Mouse (Mus musculus): ENCODE measurements around the gene Fosl1. TPM values are rescaled to one million over a fixed set of nuclear protein-coding genes. Genes with fewer than 3 reads are reported as not detected.

Fosl1 gene
- polyA plus RNA-seq, 1 experiment, result not detected

DNA sequence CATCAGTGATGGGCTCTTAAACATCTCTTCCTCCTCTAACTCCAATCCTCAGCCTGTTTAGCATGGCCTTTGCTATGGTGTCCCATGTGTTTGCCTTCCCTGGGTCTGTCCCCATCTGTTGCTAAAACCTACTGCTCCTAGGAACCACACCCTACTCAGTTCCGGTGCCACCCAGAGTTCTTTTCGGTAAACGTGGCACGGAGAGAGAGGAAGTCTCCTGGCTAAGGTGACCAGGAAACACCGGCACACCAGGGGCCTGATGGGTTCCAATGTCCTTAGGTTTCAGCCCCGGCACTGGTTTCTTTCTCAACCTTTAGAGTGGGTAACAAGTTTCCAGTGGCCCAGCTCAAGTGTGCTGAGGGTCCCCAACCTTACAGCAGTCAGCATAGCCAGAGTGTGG is 26.8 kb upstream of the Fosl1 start:
- Histone ChIP-seq H3K27ac (replicated peaks; ENCODE audit: low read depth, low read length) (no peak overlapping the region), H3K4me3 (ENCODE audit: insufficient read depth, low read depth, low read length) (no peak overlapping the region)

DNA sequence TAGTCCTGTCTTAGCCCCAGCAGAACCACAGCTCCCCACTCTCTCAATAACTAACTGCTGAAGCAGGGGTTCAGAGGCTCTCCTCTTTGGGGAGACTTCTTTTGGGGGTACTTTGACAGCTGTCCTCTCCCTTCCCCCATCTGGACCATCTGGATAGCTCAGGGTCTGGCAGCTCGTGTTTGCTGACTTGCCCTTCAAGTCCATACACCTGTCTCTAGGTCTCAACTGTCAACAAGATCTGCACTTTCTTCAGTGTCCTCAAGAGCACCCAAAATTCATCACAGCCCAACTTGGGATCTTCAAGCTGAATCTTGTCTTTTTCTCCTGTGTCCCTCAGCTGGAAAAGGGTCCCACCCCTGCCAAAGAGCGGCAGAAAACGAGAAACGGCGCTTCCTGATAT is 25.6 kb upstream of the Fosl1 start:
- Histone ChIP-seq H3K4me1 (ENCODE audit: control insufficient read depth, insufficient read depth, insufficient read length, low read length) (peaks cover 17% of the 10 kb centered on the region), H3K27ac (replicated peaks; ENCODE audit: low read depth, low read length) (no peak overlapping the region), H3K4me3 (ENCODE audit: insufficient read depth, low read depth, low read length) (no peak overlapping the region)

More for the DNA sequence above, 26.8 kb upstream of the Fosl1 start:
- peaks cover 7% of the 10 kb centered on the region; the same call in 1 of the 2 replicates for H3K4me1 ChIP-seq (ENCODE audit: control insufficient read depth, insufficient read depth, insufficient read length, low read length)

DNA sequence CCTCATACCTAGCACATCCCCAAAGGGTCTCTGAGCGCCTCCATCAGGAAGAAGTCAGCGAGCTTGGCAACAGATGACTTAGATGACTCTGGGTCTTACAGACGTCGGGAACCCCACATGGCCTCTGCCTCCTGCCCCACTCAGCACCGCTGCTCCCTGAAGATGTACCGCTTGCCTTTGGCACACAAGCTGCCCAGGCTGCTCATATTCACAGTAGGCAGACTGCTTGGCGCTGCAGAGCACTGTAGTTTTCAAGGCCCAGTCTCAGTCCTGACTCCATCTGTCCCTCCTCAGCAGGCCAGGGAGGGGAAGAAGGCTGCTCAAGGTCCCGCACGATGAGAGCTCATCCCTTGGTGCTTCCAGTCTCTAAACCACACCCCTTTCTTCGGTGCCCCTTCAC is 25.1 kb upstream of the Fosl1 start:
- Histone ChIP-seq H3K4me3 (ENCODE audit: insufficient read depth, low read depth, low read length) (no peak overlapping the region), H3K27ac (replicated peaks; ENCODE audit: low read depth, low read length) (no peak overlapping the region), H3K4me1 (ENCODE audit: control insufficient read depth, insufficient read depth, insufficient read length, low read length) (peaks cover 17% of the 10 kb centered on the region)

DNA sequence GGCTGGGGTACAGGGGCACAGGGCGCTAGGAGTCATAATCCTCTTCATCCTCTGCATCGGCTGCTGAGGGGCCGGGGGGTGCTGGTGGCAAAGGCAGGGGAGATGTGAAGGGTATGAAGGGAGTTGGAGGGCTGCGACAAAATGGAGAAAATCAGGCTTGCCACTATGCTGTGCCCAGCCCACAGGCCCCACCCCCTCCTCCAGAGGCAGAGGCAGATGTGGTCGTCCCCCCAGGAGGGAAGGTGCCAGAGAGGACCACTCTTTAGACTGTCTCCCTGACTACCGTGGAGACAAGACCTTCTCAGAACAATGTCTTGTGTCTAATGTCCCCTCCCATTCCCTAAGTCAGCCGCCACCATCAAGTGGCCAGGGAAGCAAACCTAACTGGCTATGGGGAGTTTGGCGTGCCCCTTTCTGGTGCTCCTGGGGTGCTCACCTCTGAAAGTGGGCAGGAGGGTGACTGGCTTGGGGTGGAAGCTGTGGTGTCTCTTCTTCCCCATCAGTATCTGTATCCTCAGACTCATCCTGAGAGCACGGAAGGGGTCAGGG is 24.4 kb upstream of the Fosl1 start:
- Histone ChIP-seq H3K4me3 (ENCODE audit: insufficient read depth, low read depth, low read length) (peak overlapping the region; percentile 76), H3K27ac (replicated peaks; ENCODE audit: low read depth, low read length) (no peak overlapping the region), H3K4me1 (ENCODE audit: control insufficient read depth, insufficient read depth, insufficient read length, low read length) (peaks cover 17% of the 10 kb centered on the region)

DNA sequence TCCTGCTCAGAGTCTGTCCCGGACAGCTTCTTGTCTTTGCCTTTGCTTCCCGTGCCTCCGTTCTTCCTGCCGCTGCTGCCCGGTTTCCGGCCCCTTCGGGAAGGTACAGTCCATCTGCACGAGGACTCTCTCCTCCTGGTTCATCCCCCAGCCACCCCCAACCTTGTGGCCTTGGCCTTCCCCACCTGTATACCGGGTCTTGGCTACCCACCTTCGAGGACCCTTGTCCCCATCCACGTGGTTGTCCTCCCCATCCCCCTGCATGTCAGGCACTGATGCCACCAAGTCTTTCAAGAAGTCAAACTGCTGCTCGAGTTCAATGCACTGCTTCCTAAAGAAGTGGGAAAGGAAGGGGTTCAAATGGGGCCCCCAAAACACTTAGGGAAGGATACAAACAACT is 23.8 kb upstream of the Fosl1 start:
- Histone ChIP-seq H3K4me3 (ENCODE audit: insufficient read depth, low read depth, low read length) (peak overlapping the region; percentile 76), H3K4me1 (ENCODE audit: control insufficient read depth, insufficient read depth, insufficient read length, low read length) (peaks cover 17% of the 10 kb centered on the region), H3K27ac (replicated peaks; ENCODE audit: low read depth, low read length) (no peak overlapping the region)

DNA sequence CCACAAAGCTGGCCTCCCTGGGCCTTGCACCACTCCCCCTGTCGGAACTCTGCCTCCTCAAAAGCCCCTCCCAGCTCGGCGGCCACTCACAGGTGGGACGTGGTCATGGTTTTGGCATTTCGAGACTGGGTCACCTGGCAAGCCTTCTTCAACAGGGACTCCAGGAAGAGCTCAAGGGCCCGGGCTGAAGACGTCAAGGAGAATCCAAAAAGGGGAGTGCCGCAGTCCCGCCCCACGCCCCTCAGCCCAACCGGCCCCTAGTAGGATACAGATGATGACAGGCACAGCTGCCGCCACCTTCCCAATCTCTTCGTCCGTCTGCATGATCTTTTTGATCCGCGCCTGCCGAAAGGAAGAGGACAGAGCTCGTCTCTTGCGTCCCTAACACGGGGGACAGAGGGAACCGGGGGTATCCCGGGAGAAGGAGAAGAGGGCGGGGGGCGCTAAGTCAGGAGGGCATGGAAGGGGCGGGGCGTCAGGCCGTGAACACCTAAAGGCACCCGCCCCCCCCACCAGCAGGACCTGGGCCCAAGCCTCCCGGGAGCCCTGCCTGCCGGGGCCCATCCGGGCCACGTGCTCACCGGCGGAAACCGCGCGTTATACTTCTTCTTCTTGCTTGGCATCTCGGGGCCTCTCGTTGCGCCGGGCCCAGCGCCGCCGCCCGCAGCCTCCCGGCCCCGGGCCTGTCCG is 23.1 kb upstream of the Fosl1 start:
- peaks cover 17% of the 10 kb centered on the region for H3K4me1 ChIP-seq (ENCODE audit: control insufficient read depth, insufficient read depth, insufficient read length, low read length)
- peak overlapping the region; percentile 76 for H3K4me3 ChIP-seq (ENCODE audit: insufficient read depth, low read depth, low read length)
- peak overlapping the region; percentile 67 for H3K27ac ChIP-seq (replicated peaks; ENCODE audit: low read depth, low read length)

DNA sequence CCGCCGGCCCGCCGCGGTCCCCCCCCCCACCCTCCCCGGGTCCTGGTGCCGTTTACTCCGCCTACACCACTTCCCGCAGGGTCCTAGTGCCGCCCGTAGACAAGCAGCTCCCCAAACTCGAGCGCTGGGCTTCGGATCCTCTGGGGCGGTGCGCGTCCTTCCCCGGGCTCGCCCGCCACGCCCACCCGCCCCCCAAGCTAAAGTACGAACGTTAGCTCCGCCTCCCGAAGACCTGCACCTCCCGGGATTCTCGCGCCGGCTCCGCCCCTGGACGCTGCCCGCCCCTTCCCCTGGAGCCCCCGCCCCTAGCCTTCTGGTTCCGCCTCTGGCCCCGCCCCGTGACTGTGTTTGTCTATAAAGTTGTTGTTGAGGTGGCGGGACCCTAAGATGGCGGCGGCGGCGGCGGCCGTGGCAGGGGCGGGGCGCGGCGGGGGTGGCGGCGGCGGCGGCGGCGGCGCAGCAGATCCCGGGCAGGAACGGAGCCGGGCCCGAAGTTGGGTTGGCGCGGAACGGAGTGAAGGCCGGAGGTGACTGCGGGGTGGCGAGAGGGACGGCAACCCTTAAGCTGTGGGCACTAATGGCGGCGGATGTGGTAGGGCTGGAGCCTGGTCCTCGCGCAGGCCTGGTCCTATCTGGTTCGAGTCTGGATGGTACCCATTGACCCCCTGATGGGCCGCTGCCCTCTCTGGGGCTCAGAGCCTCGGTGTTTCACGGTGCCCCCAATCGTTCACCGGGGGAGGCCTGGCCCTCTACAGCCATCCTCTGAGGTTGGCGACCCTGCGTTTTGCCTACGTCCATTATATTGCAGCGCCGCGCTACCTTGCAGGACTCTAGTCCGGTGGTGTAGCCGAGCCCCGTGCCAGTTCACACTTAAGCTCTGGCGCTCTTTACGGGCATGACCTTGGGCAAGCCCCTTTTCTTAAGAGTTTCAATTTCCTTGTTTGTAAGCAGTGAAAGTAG is 22.3 kb upstream of the Fosl1 start, which contains the start of the genes Drap1 and AI837181:
TSS of gene Drap1 (minus strand) at position 198 of the 960 bp plus-strand sequence.
TSS of gene AI837181 (plus strand) at position 363 of the 960 bp plus-strand sequence.
- Histone ChIP-seq H3K27ac (replicated peaks; ENCODE audit: low read depth, low read length) (peak within 1 kb of the TSS; percentile 92), H3K4me1 (ENCODE audit: control insufficient read depth, insufficient read depth, insufficient read length, low read length) (peaks cover 17% of the 10 kb centered on the region), H3K4me3 (ENCODE audit: insufficient read depth, low read depth, low read length) (peak within 1 kb of the TSS; percentile 91)

DNA sequence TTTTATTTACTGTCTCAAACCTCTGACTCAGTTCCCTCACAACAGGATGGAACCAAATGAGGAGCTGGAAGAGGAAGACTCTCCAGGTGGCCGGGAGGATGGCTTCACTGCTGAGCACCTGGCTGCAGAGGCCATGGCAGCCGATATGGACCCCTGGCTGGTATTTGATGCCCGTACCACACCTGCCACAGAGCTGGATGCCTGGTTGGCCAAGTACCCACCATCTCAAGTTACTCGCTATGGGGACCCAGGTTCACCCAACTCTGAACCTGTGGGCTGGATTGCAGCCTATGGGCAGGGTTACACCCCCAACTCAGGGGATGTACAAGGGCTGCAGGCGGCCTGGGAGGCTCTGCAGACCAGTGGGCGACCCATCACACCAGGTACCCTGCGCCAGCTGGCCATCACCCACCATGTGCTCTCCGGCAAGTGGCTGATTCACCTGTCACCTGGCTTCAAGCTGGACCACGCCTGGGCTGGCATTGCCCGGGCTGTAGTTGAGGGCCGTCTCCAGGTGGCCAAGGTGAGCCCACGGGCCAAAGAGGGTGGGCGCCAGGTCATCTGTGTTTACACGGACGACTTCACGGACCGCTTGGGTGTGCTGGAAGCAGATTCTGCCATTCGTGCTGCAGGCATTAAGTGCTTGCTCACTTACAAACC is 21.3 kb upstream of the Fosl1 start:
- Histone ChIP-seq H3K4me1 (ENCODE audit: control insufficient read depth, insufficient read depth, insufficient read length, low read length) (peaks cover 17% of the 10 kb centered on the region), H3K27ac (replicated peaks; ENCODE audit: low read depth, low read length) (peak overlapping the region; percentile 92; the same call in 1 of the 2 replicates), H3K4me3 (ENCODE audit: insufficient read depth, low read depth, low read length) (peak overlapping the region; percentile 91)

DNA sequence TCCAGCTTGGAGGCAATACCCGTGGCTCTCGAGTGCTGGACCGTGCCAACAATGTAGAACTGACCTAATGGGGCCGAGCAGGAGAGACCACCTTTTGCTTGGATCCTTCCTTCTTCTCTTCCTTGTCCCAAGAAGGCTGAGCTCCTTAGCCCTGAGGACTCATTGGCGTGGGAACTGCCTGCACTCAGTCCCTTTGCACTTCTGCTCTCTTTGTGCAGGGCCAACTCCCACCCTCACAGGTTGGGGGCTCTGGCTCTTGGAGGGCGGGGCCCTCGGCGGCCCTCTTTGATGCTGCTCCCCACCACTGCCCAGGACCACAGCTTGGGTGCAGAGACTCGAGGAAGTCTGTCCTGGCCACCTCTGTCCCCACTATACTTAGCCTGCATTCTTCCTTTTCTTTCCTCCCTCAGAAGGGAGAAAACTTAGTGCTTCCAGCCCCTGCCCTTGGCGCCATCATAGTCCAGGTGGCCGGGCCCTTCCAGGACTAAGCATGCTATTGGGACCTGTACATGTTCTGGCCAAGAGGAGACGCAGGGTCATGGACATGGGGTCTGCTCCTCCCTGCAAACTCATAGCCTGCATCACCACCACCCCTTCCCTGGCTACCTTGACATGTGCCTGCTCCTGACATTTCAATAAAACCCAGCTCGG is 20.6 kb upstream of the Fosl1 start:
- H3K27ac ChIP-seq (replicated peaks; ENCODE audit: low read depth, low read length), result no peak overlapping the region
- H3K4me1 ChIP-seq (ENCODE audit: control insufficient read depth, insufficient read depth, insufficient read length, low read length), result peaks cover 17% of the 10 kb centered on the region
- peak overlapping the region; percentile 91 for H3K4me3 ChIP-seq (ENCODE audit: insufficient read depth, low read depth, low read length)

DNA sequence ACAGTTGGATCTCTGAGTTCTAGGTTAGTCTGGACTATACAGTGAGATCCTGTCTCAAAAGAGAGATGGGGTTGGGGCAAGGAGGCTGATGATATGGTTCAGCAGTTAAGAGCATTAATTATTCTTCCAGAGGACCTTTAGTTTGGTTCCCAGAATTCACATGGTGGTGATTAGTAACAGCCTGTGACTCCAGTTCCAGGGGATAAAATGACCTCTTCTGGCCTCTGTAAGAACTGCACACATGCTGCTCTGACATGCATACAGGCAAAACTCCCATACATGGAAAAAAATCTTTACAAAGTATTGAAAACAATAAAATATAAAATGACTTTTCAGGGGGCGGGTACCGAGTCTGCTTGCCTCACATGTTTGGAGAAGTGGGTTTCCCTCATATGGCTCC is 19.3 kb upstream of the Fosl1 start:
- Histone ChIP-seq H3K4me3 (ENCODE audit: insufficient read depth, low read depth, low read length) (no peak overlapping the region), H3K27ac (replicated peaks; ENCODE audit: low read depth, low read length) (no peak overlapping the region), H3K4me1 (ENCODE audit: control insufficient read depth, insufficient read depth, insufficient read length, low read length) (peaks cover 18% of the 10 kb centered on the region)

DNA sequence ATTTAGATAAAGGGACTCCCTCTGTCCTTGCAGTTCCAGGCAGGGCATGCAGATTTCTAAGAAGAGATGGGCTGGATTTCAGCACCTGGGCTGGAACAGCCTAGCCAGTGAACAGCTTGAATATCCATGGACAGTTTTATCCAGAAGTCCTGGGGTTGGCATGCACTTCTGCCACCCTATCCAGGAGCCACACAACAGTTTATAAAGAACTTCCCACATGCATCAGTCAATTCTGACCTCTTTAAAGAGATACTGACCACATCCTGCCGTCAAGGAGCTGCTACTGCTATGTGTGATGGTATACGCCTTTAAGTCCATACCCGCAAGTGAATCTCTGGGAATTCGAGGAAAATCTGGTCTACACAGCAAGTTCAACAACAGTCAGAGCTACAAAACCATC is 18.1 kb upstream of the Fosl1 start:
- H3K4me1 ChIP-seq (ENCODE audit: control insufficient read depth, insufficient read depth, insufficient read length, low read length), result peaks cover 14% of the 10 kb centered on the region
- no peak overlapping the region for H3K27ac ChIP-seq (replicated peaks; ENCODE audit: low read depth, low read length)
- no peak overlapping the region for H3K4me3 ChIP-seq (ENCODE audit: insufficient read depth, low read depth, low read length)

DNA sequence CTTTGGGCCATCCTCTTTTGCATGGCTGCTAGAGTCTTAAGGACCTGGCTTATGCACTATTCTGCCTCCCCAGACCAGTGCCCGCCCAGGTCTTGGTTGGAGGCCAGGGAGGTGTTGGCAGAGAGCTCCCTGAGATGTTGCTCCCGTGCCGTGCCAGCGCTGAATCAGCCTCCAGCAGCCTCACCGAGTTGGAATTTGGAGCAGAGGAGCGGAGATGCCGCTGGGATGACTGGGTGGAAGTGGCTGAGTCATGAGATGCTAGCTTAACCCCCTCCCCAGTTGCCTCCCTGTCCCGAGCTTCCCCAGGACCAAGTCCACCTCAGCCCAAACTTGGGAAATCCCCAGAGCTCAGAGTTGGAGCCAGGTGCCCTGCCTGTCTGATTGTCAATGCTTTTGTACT is 17.5 kb upstream of the Fosl1 start:
- H3K4me3 ChIP-seq (ENCODE audit: insufficient read depth, low read depth, low read length), result no peak overlapping the region
- peaks cover 14% of the 10 kb centered on the region for H3K4me1 ChIP-seq (ENCODE audit: control insufficient read depth, insufficient read depth, insufficient read length, low read length)
- no peak overlapping the region for H3K27ac ChIP-seq (replicated peaks; ENCODE audit: low read depth, low read length)

DNA sequence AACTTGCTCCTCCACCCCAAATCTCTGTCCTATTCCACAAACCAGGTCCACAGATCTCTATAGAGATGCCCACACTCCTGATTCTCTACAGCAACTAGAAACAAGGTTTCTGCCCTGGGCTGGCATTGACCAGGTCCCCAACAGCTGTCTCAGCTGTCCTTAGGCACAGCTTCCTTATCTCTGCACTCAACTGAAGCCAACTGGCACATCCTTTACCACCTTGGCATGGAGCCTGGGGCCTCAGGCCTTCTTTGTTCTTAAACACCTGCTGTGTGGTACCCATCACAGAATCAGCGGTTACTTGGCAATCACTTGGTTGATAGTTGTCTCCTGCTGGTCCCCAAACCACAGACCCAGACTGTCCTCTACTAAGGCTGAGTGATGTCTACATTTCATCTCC is 16.9 kb upstream of the Fosl1 start:
- Histone ChIP-seq H3K4me1 (ENCODE audit: control insufficient read depth, insufficient read depth, insufficient read length, low read length) (peaks cover 14% of the 10 kb centered on the region), H3K27ac (replicated peaks; ENCODE audit: low read depth, low read length) (no peak overlapping the region), H3K4me3 (ENCODE audit: insufficient read depth, low read depth, low read length) (no peak overlapping the region)

DNA sequence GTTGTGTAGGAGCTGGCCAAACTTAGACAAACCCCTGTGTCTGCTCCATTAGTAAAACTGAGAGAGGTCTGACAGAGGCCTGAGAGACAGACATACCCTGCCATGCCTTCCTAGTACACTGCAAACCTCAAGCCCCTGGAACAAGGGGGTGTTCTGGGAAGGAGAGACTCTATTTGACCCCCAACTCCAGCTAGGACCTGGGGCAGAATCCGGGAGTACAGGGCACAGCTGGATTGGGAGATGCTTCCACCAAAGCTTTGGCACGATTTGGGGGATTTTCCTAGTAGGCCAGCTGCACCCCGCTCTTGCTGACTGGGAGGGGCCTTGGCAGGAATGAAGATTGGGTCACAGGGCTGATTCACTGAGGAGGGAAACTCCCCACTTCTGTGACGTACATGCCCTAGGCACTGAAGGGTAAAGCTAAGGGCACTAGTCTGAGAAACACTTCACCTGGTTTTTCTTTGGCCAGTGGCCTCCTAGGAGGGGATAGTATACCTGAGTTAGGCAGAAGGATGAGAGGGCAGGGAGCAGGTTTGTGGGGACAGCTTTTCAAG is 15.4 kb upstream of the Fosl1 start:
- Histone ChIP-seq H3K4me3 (ENCODE audit: insufficient read depth, low read depth, low read length) (no peak overlapping the region), H3K27ac (replicated peaks; ENCODE audit: low read depth, low read length) (no peak overlapping the region), H3K4me1 (ENCODE audit: control insufficient read depth, insufficient read depth, insufficient read length, low read length) (peaks cover 4% of the 10 kb centered on the region; the same call in 1 of the 2 replicates)

All from brown adipose tissue, adult 24 weeks (tissue).